ENCODE assay signal across 19 mouse cellular contexts in the genomic region with DNA sequence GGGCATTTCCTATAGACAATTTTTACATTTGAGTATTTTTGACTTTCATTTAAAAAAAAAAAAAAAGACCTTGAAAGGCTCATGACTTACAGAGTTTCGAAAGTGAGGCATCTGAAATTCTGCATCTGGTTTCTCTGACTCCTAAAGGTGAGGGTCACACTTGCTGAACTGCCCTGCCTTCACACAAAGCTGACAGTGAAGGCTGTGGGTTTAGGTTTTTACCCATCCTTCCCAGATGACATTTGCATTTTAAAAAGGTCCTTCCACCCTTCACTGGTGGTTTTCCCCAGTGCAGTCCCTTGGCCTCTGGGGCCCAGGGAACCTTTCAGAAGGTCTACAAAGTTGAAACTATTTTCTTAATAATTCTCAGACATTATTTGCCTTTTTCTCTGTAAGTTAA.
"Had no signal": no experiment of that assay in that cellular context is flagged by ENCODE, and none has a peak within 500 bp of the region (broad histone marks: within the 10 kb centered on the region; RNA-seq: fewer than 3 reads in every experiment).

No protein-coding gene starts in this region.

- H3K9me3 ChIP-seq: megakaryocyte, embryonic 14.5 days; midbrain, embryonic 12.5 days; neural tube, embryonic 12.5 days; stomach, embryonic 15.5 days had no signal

- ATAC-seq: midbrain, embryonic 16.5 days had no signal

- H3K27ac ChIP-seq: liver, embryonic 14.5 days; macrophage; midbrain, embryonic 12.5 days; neural tube, embryonic 12.5 days; stomach, embryonic 15.5 days; stomach, postnatal 0 days had no signal

- H3K4me2 ChIP-seq: lung, embryonic 14.5 days; midbrain, embryonic 12.5 days; neural tube, embryonic 12.5 days; stomach, embryonic 15.5 days had no signal

- H3K4me1 ChIP-seq: megakaryocyte, embryonic 14.5 days; midbrain, embryonic 12.5 days; neural tube, embryonic 12.5 days; stomach, embryonic 15.5 days had no signal

- DNase-seq: lung, adult 18-20 months; lung, embryonic 14.5 days; lung, postnatal 10 days; midbrain, embryonic 14.5 days; right cerebral cortex, adult 18-20 months; right cerebral cortex, postnatal 25 days; right cerebral cortex, postnatal 4 days; spleen, adult 18-20 months; thymus, adult 2 months; thymus, postnatal 25 days; thymus, postnatal 4 days had no signal

- H3K4me3 ChIP-seq: megakaryocyte, embryonic 14.5 days; midbrain, embryonic 12.5 days; neural tube, embryonic 12.5 days; stomach, embryonic 15.5 days had no signal

- H3K36me3 ChIP-seq: midbrain, embryonic 12.5 days; neural tube, embryonic 12.5 days; stomach, embryonic 15.5 days had no signal

- H3K9ac ChIP-seq: liver, embryonic 14.5 days; lung, embryonic 14.5 days; midbrain, embryonic 12.5 days; neural tube, embryonic 12.5 days; stomach, embryonic 15.5 days had no signal

- H3K27me3 ChIP-seq: megakaryocyte, embryonic 14.5 days; midbrain, embryonic 12.5 days; neural tube, embryonic 12.5 days; stomach, embryonic 15.5 days had no signal
